Mouse (Mus musculus): ENCODE results near the gene Smlr1. TPM values are rescaled to one million over a fixed set of nuclear protein-coding genes. Genes with fewer than 3 reads are reported as not detected.

Gene Smlr1
- total RNA-seq, 2 experiments from 2014 or later: not detected

- no peak for DNase-seq
These were observed 36.6 kb downstream of the Smlr1 start for GRCm38 (mm10) chr10:25499323-25500071.

DNA sequence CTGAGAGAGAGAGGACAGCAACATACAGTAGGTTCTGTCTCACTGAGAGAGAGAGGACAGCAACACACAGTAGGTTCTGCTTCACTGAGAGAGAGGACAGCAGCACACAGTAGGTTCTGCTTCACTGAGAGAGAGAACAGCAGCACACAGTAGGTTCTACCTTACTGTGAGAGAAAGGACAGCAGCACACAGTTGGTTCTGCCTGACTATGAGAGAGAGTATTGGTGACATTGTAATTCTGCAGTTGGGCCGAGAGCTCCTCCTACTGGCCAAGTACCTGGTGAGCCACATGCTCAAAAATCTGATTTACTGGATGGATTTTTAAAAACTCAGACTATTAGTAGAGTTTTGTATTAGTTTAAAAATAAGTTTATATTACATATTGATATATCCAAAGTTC lies 47.6 kb downstream of the Smlr1 start:
- peak; percentile 73 to 79 for DNase-seq

GRCm38 (mm10) chr10:25482791-25483190 lies 53.3 kb downstream of the Smlr1 start:
- DNase-seq: peak; percentile 24 to 31

- DNase-seq: no peak
These were observed 56.4 kb downstream of the Smlr1 start for GRCm38 (mm10) chr10:25479716-25480115.

Other genes starting within 250 kb of the Smlr1 start
- gene Akap7, start 228.4 kb downstream of the Smlr1 start, total RNA-seq (2021): 10 to 100 TPM; 54.9 to 72.6 TPM
- gene Epb41l2, start 176.5 kb downstream of the Smlr1 start, total RNA-seq (2021): 10 to 100 TPM; 61.3 to 71.6 TPM